Mouse (Mus musculus) heart, embryonic 12.5 days (tissue): ENCODE results near the gene Sec23b. TPM values are rescaled to one million over a fixed set of nuclear protein-coding genes. Genes with fewer than 3 reads are reported as not detected.

ENCODE experiments used
- ATAC-seq: fragments of 200-750 bp; cut with Nextera tagmentation; 2 replicates; pipeline ENCODE4 v1.8.0; 2017; ENCODE audit warnings: moderate TSS enrichment, moderate library complexity; ENCODE audit not compliant: insufficient number of reproducible peaks, low FRiP score
- H3K27ac ChIP-seq: fragments of 300-500 bp; sonication (generic); 2 replicates; pipeline ENCODE4 v1.5.1; 2016; ENCODE audit warnings: mild to moderate bottlenecking, moderate library complexity; ENCODE audit not compliant: poor library complexity, severe bottlenecking
- H3K27me3 ChIP-seq: fragments of 300-500 bp; sonication (generic); replicated peaks from 2 replicates; pipeline ENCODE4 v1.6.1; 2016; ENCODE audit warnings: mild to moderate bottlenecking, moderate library complexity
- H3K36me3 ChIP-seq: fragments of 300-500 bp; sonication (generic); 2 replicates; pipeline ENCODE4 v1.6.1; 2016; ENCODE audit warnings: mild to moderate bottlenecking, moderate library complexity
- H3K4me1 ChIP-seq: fragments of 300-500 bp; sonication (generic); replicated peaks from 2 replicates; pipeline ENCODE4 v1.6.1; 2016; ENCODE audit warnings: mild to moderate bottlenecking
- H3K4me2 ChIP-seq: fragments of 300-500 bp; sonication (generic); 2 replicates; pipeline ENCODE4 v1.6.1; 2016; ENCODE audit warnings: mild to moderate bottlenecking, moderate library complexity
- H3K4me3 ChIP-seq: fragments of 300-500 bp; sonication (generic); 2 replicates; pipeline ENCODE4 v1.5.1; 2016; ENCODE audit warnings: mild to moderate bottlenecking
- H3K9ac ChIP-seq: fragments of 300-500 bp; sonication (generic); 2 replicates; pipeline ENCODE4 v1.6.1; 2016; ENCODE audit warnings: mild to moderate bottlenecking, moderate library complexity
- H3K9me3 ChIP-seq: fragments of 300-500 bp; sonication (generic); replicated peaks from 2 replicates; pipeline ENCODE4 v1.6.1; 2016; ENCODE audit warnings: mild to moderate bottlenecking, moderate library complexity
- WGBS: fragments of 180-500 bp; shearing (Covaris S2); methylation state at CpG from one replicate; pipeline ENCODE4 v1.1.7; 2016; 5-methylcytosine and 5-hydroxymethylcytosine counted together
- microRNA-seq: library from miRNA; unstranded; fragments of <30 nt; microRNA quantifications from one replicate; pipeline ENCODE4, GENCODE M21; 2017
- polyA plus RNA-seq: library from polyadenylated mRNA; unstranded; fragments of >200 nt; fragmentation: Nextera tagmentation; extraction: Ambion mirVana; gene quantifications from 2 replicates; pipeline ENCODE4 v1.2.1, GENCODE M21; 2016

Gene Sec23b
- polyA plus RNA-seq, 1 experiment from 2014 or later, result 50.6 TPM

DNA sequence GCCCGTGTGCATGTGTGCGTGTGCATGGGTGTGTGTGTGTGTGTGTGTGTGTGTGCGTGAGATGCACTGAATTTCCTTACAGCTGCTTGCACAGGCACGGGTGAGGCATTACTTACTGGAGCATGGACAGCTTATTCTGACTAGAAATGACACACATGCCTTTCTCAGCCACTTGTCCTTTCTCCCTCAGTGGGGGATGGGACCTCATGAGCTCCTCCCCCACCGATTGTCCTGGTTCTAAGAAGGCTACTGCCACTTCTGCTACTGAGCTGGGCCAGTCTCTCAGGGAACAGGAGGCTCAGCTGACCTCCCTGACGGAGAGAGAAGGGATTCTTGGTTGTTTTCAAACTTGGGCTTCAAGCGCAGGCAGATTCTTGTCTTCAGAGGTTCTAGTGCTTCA is 84.1 kb downstream of the Sec23b start:
- peaks cover 11% of the 10 kb centered on the region for H3K4me1 ChIP-seq
- WGBS, result 67% methylated on average over 7 of the region's 7 CpGs
- H3K4me2 ChIP-seq, result no peak overlapping the region
- no peaks in the 10 kb centered on the region for H3K9me3 ChIP-seq
- H3K36me3 ChIP-seq, result no peaks in the 10 kb centered on the region
- H3K27ac ChIP-seq, result no peak overlapping the region
- H3K9ac ChIP-seq, result no peak overlapping the region
- ATAC-seq, result no peak
- H3K27me3 ChIP-seq, result no peaks in the 10 kb centered on the region
- no peak overlapping the region for H3K4me3 ChIP-seq

Small RNA genes within 50 kb of the gene (microRNA-seq; reads per million reads assigned to microRNA genes)
- gene Gm24823, result not detected

Other genes starting within 250 kb of the Sec23b start
- gene Ovol2, start 224.1 kb upstream of the Sec23b start, polyA plus RNA-seq, result 0.12 and 0.20 TPM in 2 replicates
- gene Kat14, start 187.2 kb upstream of the Sec23b start, polyA plus RNA-seq, result 27.3 and 27.5 TPM in 2 replicates
- 0.90 and 3.8 TPM in 2 replicates for gene Pet117, start 187.2 kb upstream of the Sec23b start, polyA plus RNA-seq
- gene Dzank1, start 28.8 kb upstream of the Sec23b start, polyA plus RNA-seq, result 0.88 and 1.3 TPM in 2 replicates
- gene Polr3f, start 28.5 kb upstream of the Sec23b start, polyA plus RNA-seq, result 19.6 and 20.1 TPM in 2 replicates
- gene Rbbp9, start 5.4 kb upstream of the Sec23b start, polyA plus RNA-seq, result 35.8 and 38.0 TPM in 2 replicates
- 54.8 and 57.1 TPM in 2 replicates for gene Smim26, start 37.8 kb downstream of the Sec23b start, polyA plus RNA-seq
- gene Dtd1, start 43.7 kb downstream of the Sec23b start, polyA plus RNA-seq, result 30.5 and 31.2 TPM in 2 replicates